Mouse (Mus musculus) intestine, embryonic 14.5 days (tissue): ENCODE measurements around the gene Anapc15. TPM values are rescaled to one million over a fixed set of nuclear protein-coding genes. Genes with fewer than 3 reads are reported as not detected.

Experiments
- ATAC-seq: fragments of 200-750 bp; cut with Nextera tagmentation; replicated peaks from 2 replicates; pipeline ENCODE4 v1.8.0; 2017; ENCODE audit warnings: low read depth, moderate number of reproducible peaks, moderate TSS enrichment, moderate library complexity; ENCODE audit not compliant: low FRiP score, low TSS enrichment
- DNase-seq: peaks from one replicate; pipeline ENCODE4 v3.0.0-alpha.2; 2018; ENCODE audit warnings: low spot score
- H3K27ac ChIP-seq: fragments of 300-500 bp; sonication (generic); 2 replicates; pipeline ENCODE4 v1.5.1; 2014; ENCODE audit warnings: low read depth, mild to moderate bottlenecking, control low read depth
- H3K27me3 ChIP-seq: fragments of 300-500 bp; sonication (generic); replicated peaks from 2 replicates; pipeline ENCODE4 v1.6.1; 2014; ENCODE audit warnings: low read length, control low read depth; ENCODE audit not compliant: control insufficient read depth, insufficient read depth
- H3K36me3 ChIP-seq: fragments of 300-500 bp; sonication (generic); 2 replicates; pipeline ENCODE4 v1.6.1; 2014; ENCODE audit warnings: low read length, control low read depth; ENCODE audit not compliant: control insufficient read depth, insufficient read depth
- H3K4me1 ChIP-seq: fragments of 300-500 bp; sonication (generic); replicated peaks from 2 replicates; pipeline ENCODE4 v1.6.1; 2014; ENCODE audit warnings: low read length, control low read depth, mixed read lengths; ENCODE audit not compliant: control insufficient read depth, insufficient read depth
- H3K4me2 ChIP-seq: fragments of 300-500 bp; sonication (generic); 2 replicates; pipeline ENCODE4 v1.6.1; 2014; ENCODE audit warnings: low read length
- H3K4me3 ChIP-seq: fragments of 300-500 bp; sonication (generic); 2 replicates; pipeline ENCODE4 v1.5.1; 2014; ENCODE audit warnings: low read depth, low read length, control low read depth, mixed read lengths
- H3K9ac ChIP-seq: fragments of 300-500 bp; sonication (generic); 2 replicates; pipeline ENCODE4 v1.6.1; 2014; ENCODE audit warnings: mild to moderate bottlenecking, low read length
- H3K9me3 ChIP-seq: fragments of 300-500 bp; sonication (generic); 2 replicates; pipeline ENCODE4 v1.6.1; 2016; ENCODE audit warnings: low read length, control low read depth; ENCODE audit not compliant: control insufficient read depth
- WGBS: fragments of 180-500 bp; shearing (Covaris S2); extraction: QIAGEN DNeasy Blood & Tissue Kit; methylation state at CpG from one replicate; pipeline ENCODE4 v1.1.7; 2014; 5-methylcytosine and 5-hydroxymethylcytosine counted together
- polyA plus RNA-seq: library from polyadenylated mRNA; unstranded; fragments of >200 nt; fragmentation: Nextera tagmentation; extraction: Ambion mirVana; gene quantifications from 2 replicates; pipeline ENCODE4 v1.2.1, GENCODE M21; 2014

The Anapc15 gene
- 71.3 and 76.3 TPM in 2 replicates for polyA plus RNA-seq

DNA sequence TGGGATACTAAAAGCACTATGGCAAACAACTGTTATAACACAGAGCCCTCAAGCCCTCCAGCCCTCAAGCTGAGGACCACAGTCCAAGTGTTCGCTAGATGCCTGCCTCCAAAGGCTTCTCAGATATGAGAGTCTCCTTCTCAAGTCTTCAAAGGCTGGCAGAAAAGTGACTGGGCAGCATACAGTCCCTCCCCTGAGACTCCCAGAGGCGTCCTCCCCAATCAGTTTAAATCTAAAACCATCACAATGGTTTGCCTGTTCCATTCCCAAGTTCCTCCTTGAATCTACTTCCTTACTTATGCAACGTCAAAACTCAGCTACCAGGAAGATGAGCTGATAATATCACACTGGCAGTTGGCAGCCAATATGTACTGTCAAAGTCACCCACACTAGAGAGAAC, at the start of gene Anapc15:
Gene Anapc15 (plus strand): TSS at position 301 of the 400 bp plus-strand sequence.
- Histone ChIP-seq H3K36me3 (no peaks in the 10 kb centered on the region), H3K4me3 (no peak within 1 kb of the TSS), H3K27me3 (no peaks in the 10 kb centered on the region), H3K27ac (no peak within 1 kb of the TSS), H3K9ac (no peak within 1 kb of the TSS), H3K4me1 (no peaks in the 10 kb centered on the region), H3K9me3 (no peaks in the 10 kb centered on the region), H3K4me2 (no peak within 1 kb of the TSS)
- DNase-seq (no peak), ATAC-seq (no peak)
- 77% methylated on average over 3 of the region's 3 CpGs for WGBS

DNA sequence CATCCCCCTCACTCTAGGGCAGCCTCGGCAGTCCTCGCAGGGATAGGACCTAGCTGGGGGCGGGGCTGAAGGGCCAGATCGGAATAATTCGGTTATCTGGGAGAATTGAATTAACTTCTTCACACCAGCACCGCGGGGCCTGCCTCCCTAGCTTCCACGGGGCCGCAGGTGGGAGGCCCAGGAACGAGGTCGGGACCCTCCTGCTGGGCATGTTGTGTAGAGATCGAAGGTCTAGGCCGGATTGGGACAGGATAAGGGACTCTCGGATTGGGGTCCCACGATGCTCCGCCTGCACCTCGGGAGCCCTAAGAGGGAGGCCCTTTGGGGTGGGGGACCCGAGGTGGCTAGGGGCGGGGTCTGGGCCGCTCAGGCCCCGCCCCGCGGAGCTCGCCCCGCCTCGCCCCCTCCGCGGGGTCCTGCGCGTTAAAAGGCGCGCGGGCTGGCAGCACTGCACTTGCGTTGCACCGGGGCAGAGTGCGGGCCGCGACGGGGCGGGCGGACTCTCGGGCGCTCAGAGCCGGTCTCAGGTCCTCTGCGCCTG, 45.6 kb upstream of the Anapc15 start, which contains the start of gene Phox2a:
Gene Phox2a (plus strand): TSS at position 453 of the 541 bp plus-strand sequence.
- H3K4me1 ChIP-seq: peaks cover 24% of the 10 kb centered on the region
- DNase-seq (peak; percentile 67), ATAC-seq (peak; percentile 16; the same call in 1 of the 2 replicates)
- H3K4me2 ChIP-seq: peak within 1 kb of the TSS; percentile 50
- no peaks in the 10 kb centered on the region for H3K9me3 ChIP-seq
- H3K36me3 ChIP-seq: no peaks in the 10 kb centered on the region
- peak within 1 kb of the TSS; percentile 29 for H3K4me3 ChIP-seq
- no peak within 1 kb of the TSS for H3K27ac ChIP-seq
- H3K9ac ChIP-seq: no peak within 1 kb of the TSS
- peaks cover 67% of the 10 kb centered on the region for H3K27me3 ChIP-seq
- WGBS: 2% methylated on average over 44 of the region's 45 CpGs

DNA sequence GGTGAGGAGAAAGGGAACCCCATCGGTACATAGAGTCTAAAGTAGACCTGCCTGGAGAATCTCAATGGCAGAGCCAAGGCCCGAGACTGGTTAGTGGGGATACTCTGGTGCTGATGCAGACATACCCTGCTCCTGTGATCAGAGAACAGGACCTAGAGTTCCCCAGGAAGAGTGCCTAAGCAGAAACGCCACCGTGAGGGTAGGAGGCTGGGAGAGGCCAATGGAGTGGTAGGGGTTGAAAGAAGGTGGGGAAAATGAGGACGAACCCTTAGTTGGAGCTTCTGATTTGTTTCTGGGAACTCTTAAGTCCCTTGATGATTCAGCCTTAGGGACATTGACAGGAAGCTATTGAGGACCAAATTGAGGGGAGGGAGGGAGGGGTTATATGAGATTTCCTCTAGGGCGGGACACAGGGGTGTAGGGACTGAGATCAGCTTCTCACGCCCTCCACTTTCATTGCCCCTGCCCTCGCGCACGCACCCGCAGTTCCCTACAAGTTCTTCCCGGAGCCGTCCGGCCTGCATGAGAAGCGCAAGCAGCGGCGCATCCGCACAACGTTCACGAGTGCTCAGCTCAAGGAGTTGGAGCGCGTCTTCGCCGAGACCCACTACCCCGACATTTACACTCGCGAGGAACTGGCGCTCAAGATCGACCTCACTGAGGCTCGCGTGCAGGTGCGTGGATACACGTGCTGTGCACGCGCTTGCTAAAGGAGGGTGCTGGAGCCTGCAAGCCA, 43.1 kb upstream of the Anapc15 start:
- peaks cover 22% of the 10 kb centered on the region for H3K36me3 ChIP-seq
- H3K4me2 ChIP-seq: peak overlapping the region; percentile 88
- peaks cover 24% of the 10 kb centered on the region for H3K4me1 ChIP-seq
- no peaks in the 10 kb centered on the region for H3K9me3 ChIP-seq
- 3% methylated on average over 35 of the region's 35 CpGs for WGBS
- H3K27ac ChIP-seq: no peak overlapping the region
- peaks cover 67% of the 10 kb centered on the region for H3K27me3 ChIP-seq
- no peak for ATAC-seq
- DNase-seq: peak; percentile 76
- peak overlapping the region; percentile 16; the same call in 1 of the 2 replicates for H3K9ac ChIP-seq
- H3K4me3 ChIP-seq: peak overlapping the region; percentile 38

DNA sequence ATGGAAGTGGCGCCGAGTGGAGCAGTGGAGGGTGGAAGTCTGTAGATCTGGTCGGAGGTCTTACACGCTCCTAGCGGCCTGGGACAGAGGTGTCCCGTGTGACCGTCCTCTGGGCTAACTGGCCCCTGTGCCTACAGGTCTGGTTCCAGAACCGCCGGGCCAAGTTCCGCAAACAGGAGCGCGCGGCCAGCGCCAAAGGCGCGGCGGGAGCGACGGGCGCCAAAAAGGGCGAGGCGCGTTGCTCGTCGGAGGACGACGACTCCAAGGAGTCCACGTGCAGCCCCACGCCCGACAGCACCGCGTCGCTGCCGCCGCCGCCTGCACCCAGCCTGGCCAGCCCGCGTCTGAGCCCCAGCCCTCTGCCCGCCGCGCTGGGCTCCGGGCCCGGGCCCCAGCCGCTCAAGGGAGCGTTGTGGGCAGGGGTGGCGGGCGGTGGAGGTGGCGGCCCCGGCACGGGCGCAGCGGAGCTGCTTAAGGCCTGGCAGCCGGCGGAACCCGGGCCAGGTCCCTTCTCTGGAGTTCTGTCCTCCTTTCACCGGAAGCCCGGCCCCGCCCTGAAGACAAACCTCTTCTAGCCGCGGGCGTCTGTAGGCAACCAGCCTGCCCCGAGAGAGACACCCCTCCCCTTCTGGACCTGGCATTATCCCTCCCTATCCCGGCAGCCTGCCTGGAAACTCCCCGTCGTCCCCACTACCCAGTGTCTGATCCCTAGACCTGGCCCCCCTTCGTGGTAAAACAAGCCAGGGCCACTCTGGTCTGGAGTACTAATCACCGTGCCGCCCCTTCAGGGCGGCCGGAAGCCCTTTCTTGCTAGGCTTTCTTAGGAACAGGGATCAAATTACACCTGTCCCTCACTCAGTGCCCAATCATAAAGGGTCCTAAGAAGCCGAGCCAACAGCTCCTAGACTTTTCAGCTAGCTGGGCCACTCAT, 41.7 kb upstream of the Anapc15 start:
- Histone ChIP-seq H3K4me2 (peak overlapping the region; percentile 88), H3K4me3 (peak overlapping the region; percentile 38), H3K36me3 (peaks cover 35% of the 10 kb centered on the region), H3K27me3 (peaks cover 54% of the 10 kb centered on the region), H3K4me1 (peaks cover 24% of the 10 kb centered on the region), H3K27ac (peak overlapping the region; percentile 62), H3K9ac (peak overlapping the region; percentile 49), H3K9me3 (no peaks in the 10 kb centered on the region)
- DNase-seq: peak; percentile 85
- ATAC-seq: peak; percentile 67
- under 1% methylated on average over 59 of the region's 71 CpGs for WGBS

DNA sequence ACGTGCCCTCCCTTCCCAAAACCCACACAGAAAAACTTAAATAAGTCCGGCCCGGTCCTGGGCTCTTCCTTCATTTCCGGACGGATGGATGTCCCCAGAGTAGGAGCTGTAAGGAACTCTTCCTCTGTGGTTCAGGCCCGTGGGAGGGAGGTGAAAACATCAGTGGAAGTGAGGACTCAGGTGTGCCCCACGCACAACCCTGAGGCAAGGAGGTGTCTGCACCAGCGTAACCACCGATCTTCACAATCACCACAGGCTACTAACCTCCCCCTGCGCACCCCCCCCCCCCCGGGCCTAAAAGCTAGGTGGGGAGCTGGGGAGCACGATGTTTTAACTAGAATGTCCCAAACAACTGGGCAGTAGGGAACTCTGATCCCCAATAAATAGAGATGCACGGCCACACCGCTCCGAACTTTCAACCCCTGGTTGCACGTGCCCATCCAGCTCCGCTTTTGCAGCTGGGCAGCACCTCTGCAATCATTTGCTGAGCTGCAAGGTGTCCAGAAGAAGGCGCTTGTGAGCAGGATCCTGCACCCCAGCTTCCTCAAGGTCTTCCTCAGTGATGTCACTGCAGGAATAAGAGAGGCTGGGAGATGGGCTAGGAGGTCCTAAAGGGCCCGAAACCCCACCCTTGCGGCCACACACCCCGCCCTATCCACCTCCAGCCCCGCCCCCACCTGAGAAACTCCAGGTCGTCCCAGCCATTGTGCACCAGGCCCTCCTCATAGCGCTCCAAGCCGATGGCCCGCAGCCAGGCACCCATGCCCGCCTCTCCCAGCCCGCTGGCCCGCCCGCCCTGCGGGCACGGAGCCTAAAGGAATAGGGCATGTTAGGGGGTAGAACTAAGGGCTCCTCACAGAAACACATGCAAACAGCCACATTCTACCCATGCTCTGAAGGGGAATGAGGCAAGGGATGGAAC, 40.4 kb upstream of the Anapc15 start:
- 0 out of 2 replicates have a peak, but pooled peaks have one; percentile 13 for ATAC-seq
- 39% methylated on average over 32 of the region's 32 CpGs for WGBS
- H3K4me1 ChIP-seq: peaks cover 21% of the 10 kb centered on the region
- H3K9me3 ChIP-seq: no peaks in the 10 kb centered on the region
- no peak for DNase-seq
- H3K36me3 ChIP-seq: peaks cover 48% of the 10 kb centered on the region
- no peak overlapping the region for H3K27ac ChIP-seq
- peaks cover 41% of the 10 kb centered on the region for H3K27me3 ChIP-seq
- H3K4me2 ChIP-seq: peak overlapping the region; percentile 88; the same call in 1 of the 2 replicates
- no peak overlapping the region for H3K9ac ChIP-seq
- H3K4me3 ChIP-seq: no peak overlapping the region

DNA sequence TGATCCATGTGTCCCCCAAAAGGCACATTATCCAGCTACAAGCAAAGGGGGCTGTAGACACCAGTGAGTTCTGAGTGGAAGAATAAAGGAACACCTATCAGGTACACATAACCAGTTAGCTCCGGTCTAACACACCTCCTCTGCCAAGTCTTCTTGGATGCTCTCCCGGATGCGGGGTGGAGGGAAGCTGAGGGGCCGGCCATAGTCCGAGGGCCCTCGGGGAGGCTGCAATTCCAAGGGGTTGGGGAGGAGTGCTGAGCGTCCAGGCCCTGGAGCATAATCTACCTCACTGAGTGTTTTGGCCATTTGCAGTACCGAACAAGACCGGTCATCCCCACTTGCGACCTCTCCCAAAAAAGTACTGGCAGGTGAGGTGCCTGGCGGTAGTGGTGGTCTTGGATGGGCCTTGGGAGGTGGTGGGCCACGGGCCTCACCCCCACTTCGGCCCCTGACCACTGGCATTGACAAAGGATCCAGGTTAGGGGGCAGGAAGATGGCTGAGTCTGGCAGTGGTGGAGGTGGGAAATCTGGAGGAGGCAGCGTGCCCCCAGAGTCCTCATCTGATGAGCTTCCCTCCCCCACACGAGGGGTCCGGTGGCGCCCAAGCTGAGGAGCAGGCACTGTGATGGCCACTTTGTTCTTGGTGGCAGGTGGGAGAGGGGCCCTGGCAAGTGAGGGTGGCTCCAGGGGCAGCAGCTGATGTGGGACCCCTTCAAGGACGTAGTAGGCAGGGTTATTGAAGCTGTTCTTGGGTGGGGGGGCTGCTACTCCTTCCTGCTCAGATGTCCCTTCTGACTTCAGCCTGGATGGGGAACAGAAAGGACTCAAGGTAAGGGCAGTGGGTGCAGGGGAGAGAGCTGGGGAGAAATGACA, 39.5 kb upstream of the Anapc15 start:
- H3K4me3 ChIP-seq: no peak overlapping the region
- peaks cover 20% of the 10 kb centered on the region for H3K4me1 ChIP-seq
- no peak for DNase-seq
- no peaks in the 10 kb centered on the region for H3K9me3 ChIP-seq
- peaks cover 57% of the 10 kb centered on the region for H3K36me3 ChIP-seq
- no peak overlapping the region for H3K4me2 ChIP-seq
- H3K27me3 ChIP-seq: peaks cover 32% of the 10 kb centered on the region
- WGBS: 80% methylated on average over 18 of the region's 18 CpGs
- ATAC-seq: no peak
- H3K27ac ChIP-seq: no peak overlapping the region
- H3K9ac ChIP-seq: no peak overlapping the region

DNA sequence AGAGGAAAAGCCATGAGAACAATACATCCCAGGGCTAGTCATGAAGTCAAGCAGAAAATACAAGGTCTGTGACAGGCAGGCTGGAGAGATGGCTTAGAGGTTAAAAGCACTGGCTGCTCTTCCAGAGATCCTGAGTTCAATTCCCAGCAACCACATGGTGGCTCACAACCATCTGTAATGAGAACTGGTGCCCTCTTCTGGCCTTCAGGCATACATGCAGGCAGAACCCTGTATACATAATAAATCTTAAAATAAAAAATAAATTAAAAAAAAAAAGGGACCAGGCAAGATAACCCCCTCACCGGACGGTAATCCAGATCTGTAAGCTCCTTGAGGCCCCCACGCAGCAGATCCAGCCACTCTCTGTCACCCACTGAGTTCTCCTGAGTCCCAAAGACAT, 33.1 kb upstream of the Anapc15 start:
- no peak overlapping the region for H3K27ac ChIP-seq
- 97% methylated on average over 3 of the region's 3 CpGs for WGBS
- H3K9me3 ChIP-seq: no peaks in the 10 kb centered on the region
- H3K27me3 ChIP-seq: no peaks in the 10 kb centered on the region
- H3K4me1 ChIP-seq: peaks cover 13% of the 10 kb centered on the region
- H3K4me2 ChIP-seq: no peak overlapping the region
- H3K36me3 ChIP-seq: peaks cover 88% of the 10 kb centered on the region
- DNase-seq (no peak), ATAC-seq (no peak)
- no peak overlapping the region for H3K4me3 ChIP-seq
- H3K9ac ChIP-seq: no peak overlapping the region
